27 mouse cellular contexts compared by ENCODE assay signal in the genomic region with DNA sequence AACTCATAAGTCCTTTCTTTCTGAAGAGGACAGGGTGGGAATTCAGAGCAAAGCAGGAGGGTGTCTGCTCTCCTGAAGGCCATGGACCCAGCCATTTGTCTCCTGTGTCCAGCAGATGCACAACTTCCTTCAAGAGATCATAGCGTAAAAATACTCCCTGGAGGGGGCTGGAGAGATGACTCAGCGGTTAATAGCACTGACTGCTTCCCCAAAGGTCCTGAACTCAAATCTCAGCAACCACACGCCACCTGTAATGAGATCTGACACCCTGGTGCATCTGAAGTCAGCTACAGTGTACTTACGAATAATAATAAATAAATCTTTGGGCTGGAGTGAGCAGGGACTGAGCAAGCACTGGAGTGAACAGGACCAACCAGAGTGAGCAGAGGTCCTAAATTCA.
DNase-seq lines count a peak whose midpoint lies in the region; TF ChIP-seq lines count a peak whose summit lies in the region.
"Had no signal": no experiment of that assay in that cellular context is flagged by ENCODE, and none has a peak within 500 bp of the region (broad histone marks: within the 10 kb centered on the region; RNA-seq: fewer than 3 reads in every experiment).

No protein-coding gene starts in this region.

- H3K4me1 ChIP-seq in CH12.LX (ENCODE audit: control insufficient read depth in 1 of 2, insufficient read depth in 2 of 2): peaks cover 6 to 41% of the 10 kb centered on the region in 2 experiments; a peak in 3 of 4 replicates
- H3K4me1 ChIP-seq: embryonic facial prominence, embryonic 10.5 days; forebrain, embryonic 12.5 days; forebrain, embryonic 15.5 days; heart, embryonic 13.5 days had no signal

- TF ChIP-seq CTCF in CH12.LX (conservative IDR thresholded peaks at IDR 0.05 in 1 of 2, IDR thresholded peaks at IDR 0.05 in 1 of 2; ENCODE audit: low read depth in 2 of 2, low read length in 2 of 2): no peak

- 49% methylated on average over 4 of the region's 4 CpGs for WGBS in macrophage (ENCODE audit: missing documents)

- no peak for TF ChIP-seq RAD21 in CH12.LX (IDR thresholded peaks at IDR 0.05; ENCODE audit: low read depth, low read length)

- no peak for TF ChIP-seq POLR2A in CH12.LX (IDR thresholded peaks at IDR 0.05; ENCODE audit: low read depth, low read length)

- in situ Hi-C loops in CH12.LX (cut with MboI; ENCODE audit: low pct_ligation_motif_present, low pct_unique_long_range_greater_than_20kb, low sequenced_read_pairs): no loop called here

- peaks cover 2% of the 10 kb centered on the region for H3K9me3 ChIP-seq in CH12.LX (replicated peaks; ENCODE audit: low read length)
- H3K9me3 ChIP-seq: embryonic facial prominence, embryonic 10.5 days; embryonic facial prominence, embryonic 13.5 days; forebrain, embryonic 12.5 days; forebrain, embryonic 15.5 days; G1E; heart, embryonic 10.5 days; heart, embryonic 13.5 days had no signal

- no peaks in the 10 kb centered on the region for H3K36me3 ChIP-seq in CH12.LX (replicated peaks in 1 of 2; ENCODE audit: control insufficient read depth in 1 of 2, insufficient read depth in 1 of 2, low read length in 1 of 2)
- no peaks in the 10 kb centered on the region for H3K36me3 ChIP-seq in macrophage (ENCODE audit: inconsistent target)
- H3K36me3 ChIP-seq: embryonic facial prominence, embryonic 10.5 days; embryonic facial prominence, embryonic 13.5 days; forebrain, embryonic 12.5 days; forebrain, embryonic 15.5 days; G1E; heart, embryonic 10.5 days; heart, embryonic 13.5 days had no signal

- dilution Hi-C loops in CH12.LX (cut with MboI; ENCODE audit: extremely low pct_ligation_motif_present, extremely low pct_unique_long_range_greater_than_20kb, low sequenced_read_pairs): no loop called here

- H3K4me2 ChIP-seq in CH12.LX (ENCODE audit: insufficient read depth, low read depth, poor library complexity, severe bottlenecking): no peak overlapping the region
- H3K4me2 ChIP-seq: embryonic facial prominence, embryonic 13.5 days; forebrain, embryonic 12.5 days; forebrain, embryonic 15.5 days; heart, embryonic 13.5 days; hindbrain, embryonic 14.5 days had no signal

- no peak overlapping the region for H3K27ac ChIP-seq in CH12.LX (ENCODE audit: insufficient read depth, low read depth)
- H3K27ac ChIP-seq in macrophage: peak overlapping the region; percentile 10
- H3K27ac ChIP-seq: embryonic facial prominence, embryonic 10.5 days; embryonic facial prominence, embryonic 13.5 days; forebrain, embryonic 12.5 days; forebrain, embryonic 15.5 days; heart, adult 2 months; heart, embryonic 10.5 days; heart, embryonic 13.5 days; hindbrain, embryonic 14.5 days had no signal

- no peak; the same call in 1 of the 2 replicates for TF ChIP-seq EP300 in CH12.LX (IDR thresholded peaks at IDR 0.05; ENCODE audit: low read length)

- H3K79me2 ChIP-seq in CH12.LX (replicated peaks; ENCODE audit: control insufficient read depth, extremely low read depth, insufficient read depth, poor library complexity, severe bottlenecking): no peaks in the 10 kb centered on the region
- H3K79me2 ChIP-seq in macrophage (ENCODE audit: inconsistent target): no peaks in the 10 kb centered on the region

- DNase-seq in adrenal gland, adult (ENCODE audit: inconsistent age in 2 of 2, low spot score in 1 of 2): peak; percentile 17 to 53
- no peak for DNase-seq in adrenal gland, adult 18-20 months (ENCODE audit: low spot score in 2 of 2)
- peak; percentile 73 for DNase-seq in CH12.LX (ENCODE audit: extremely low read depth)
- no peak for DNase-seq in gastrocnemius, adult 18-20 months (ENCODE audit: low spot score)
- DNase-seq in urinary bladder, postnatal 10 days (ENCODE audit: low spot score): no peak
- DNase-seq: B cell, adult 2 months; cerebellum, adult 11-12 months; cerebellum, adult 8-10 months; cerebellum, postnatal 10 days; cerebellum, postnatal 36 days; embryo, embryonic 11 days; gastrocnemius, postnatal 10 days; gastrocnemius, postnatal 36 days; heart, adult 2 months; heart, postnatal 14 days; heart, postnatal 4 days had no signal

- H3K27me3 ChIP-seq in CH12.LX (replicated peaks): no peaks in the 10 kb centered on the region
- H3K27me3 ChIP-seq: embryonic facial prominence, embryonic 13.5 days; forebrain, embryonic 12.5 days; forebrain, embryonic 15.5 days; heart, embryonic 13.5 days; Patski had no signal

- H3K4me3 ChIP-seq in CH12.LX (replicated peaks in 1 of 3; ENCODE audit: low read depth in 2 of 3, low read length in 2 of 3, poor library complexity in 1 of 3) (no peak overlapping the region), macrophage (ENCODE audit: inconsistent target) (no peak overlapping the region)
- H3K4me3 ChIP-seq: embryonic facial prominence, embryonic 10.5 days; embryonic facial prominence, embryonic 13.5 days; erythroblast, embryonic 14.5 days; forebrain, embryonic 12.5 days; forebrain, embryonic 15.5 days; heart, adult 2 months; heart, embryonic 10.5 days; heart, embryonic 13.5 days had no signal

- H3K9ac ChIP-seq in CH12.LX (ENCODE audit: insufficient read depth, low read depth): no peak overlapping the region
- H3K9ac ChIP-seq: embryonic facial prominence, embryonic 13.5 days; forebrain, embryonic 12.5 days; forebrain, embryonic 15.5 days; heart, embryonic 13.5 days; hindbrain, embryonic 14.5 days had no signal

TF ChIP-seq in CH12.LX, 34 proteins besides CTCF, POLR2A, EP300 and RAD21:
- peak; percentile 74; the same call in 1 of the 2 replicates for TF ChIP-seq MAFK (IDR thresholded peaks at IDR 0.05; ENCODE audit: insufficient replicate concordance, low read length)
- no peak for TF ChIP-seq PAX5 (IDR thresholded peaks at IDR 0.05; ENCODE audit: low read length)

Comparison
In these comparisons a context has a peak if more than half of its experiments do, and no peak if none do; other contexts are left out.
1. DNase-seq: peak in adrenal gland, adult (2 of 2) and CH12.LX (single experiment); none in adrenal gland, adult 18-20 months (0 of 2), gastrocnemius, adult 18-20 months (single experiment) and urinary bladder, postnatal 10 days (single experiment).